Mouse (Mus musculus) lung, postnatal 10 days (tissue): Measurements from ENCODE around the gene Nrip1.
"Not testable (repeated sequence)": the region's sequence is repeated elsewhere in the genome, so short reads cannot be mapped to it uniquely, and the experiment has no call there.

Experiments used
- DNase-seq: peaks from one replicate; pipeline ENCODE4 v3.0.0; 2021

Nrip1 gene

GRCm38 (mm10) chr16:76373671-76374091 is at the start of gene Nrip1:
Gene Nrip1, minus strand, starts transcription at chr16:76373827.
- peak; percentile 71 for DNase-seq

- no peak for DNase-seq
Measured at GRCm38 (mm10) chr16:76422531-76422930, 48.9 kb upstream of the Nrip1 start.

GRCm38 (mm10) chr16:76419849-76420248 is 46.2 kb upstream of the Nrip1 start:
- no peak for DNase-seq

GRCm38 (mm10) chr16:76416477-76416876 is 42.9 kb upstream of the Nrip1 start:
- no peak for DNase-seq

GRCm38 (mm10) chr16:76416060-76416438 is 42.4 kb upstream of the Nrip1 start:
- DNase-seq = no peak

- no peak for DNase-seq
Measured at GRCm38 (mm10) chr16:76415407-76416059, 41.9 kb upstream of the Nrip1 start.

- DNase-seq = no peak
Measured at GRCm38 (mm10) chr16:76414528-76414927, 40.9 kb upstream of the Nrip1 start.

GRCm38 (mm10) chr16:76413581-76413980 is 40.0 kb upstream of the Nrip1 start:
- no peak for DNase-seq

- DNase-seq = peak; percentile 13
Measured at GRCm38 (mm10) chr16:76409355-76409722, 35.7 kb upstream of the Nrip1 start.

GRCm38 (mm10) chr16:76408696-76409354 is 35.2 kb upstream of the Nrip1 start:
- DNase-seq = no peak

- no peak for DNase-seq
Measured at GRCm38 (mm10) chr16:76408241-76408640, 34.6 kb upstream of the Nrip1 start.

GRCm38 (mm10) chr16:76407321-76407920 is 33.8 kb upstream of the Nrip1 start:
- DNase-seq = no peak

- no peak for DNase-seq
Measured at GRCm38 (mm10) chr16:76406897-76407296, 33.3 kb upstream of the Nrip1 start.

- no peak for DNase-seq
Measured at GRCm38 (mm10) chr16:76406319-76406718, 32.7 kb upstream of the Nrip1 start.

GRCm38 (mm10) chr16:76403305-76403704 is 29.7 kb upstream of the Nrip1 start:
- DNase-seq = not testable (repeated sequence)

GRCm38 (mm10) chr16:76396512-76396911 is 22.9 kb upstream of the Nrip1 start:
- no peak for DNase-seq

GRCm38 (mm10) chr16:76393267-76393666 is 19.6 kb upstream of the Nrip1 start:
- DNase-seq = no peak

GRCm38 (mm10) chr16:76386496-76386895 is 12.9 kb upstream of the Nrip1 start:
- no peak for DNase-seq

- no peak for DNase-seq
Measured at GRCm38 (mm10) chr16:76386071-76386470, 12.4 kb upstream of the Nrip1 start.

GRCm38 (mm10) chr16:76377211-76377610 is 3.6 kb upstream of the Nrip1 start:
- no peak for DNase-seq

GRCm38 (mm10) chr16:76376661-76377060 is 3.0 kb upstream of the Nrip1 start:
- no peak for DNase-seq

- peak; percentile 93 for DNase-seq
Measured at GRCm38 (mm10) chr16:76372941-76373561, 576 bp downstream of the Nrip1 start.

GRCm38 (mm10) chr16:76372045-76372940 is 1.3 kb downstream of the Nrip1 start:
- peak; percentile 70 for DNase-seq
